Mouse (Mus musculus) kidney, adult 9 months (tissue): ENCODE measurements around the gene Tpx2.

Source experiments
- DNase-seq: peaks from one replicate; pipeline ENCODE4 v3.0.0; 2022

Gene Tpx2

GRCm38 (mm10) chr2:152847815-152848302, at the start of gene Tpx2:
Gene Tpx2, plus strand, starts transcription at chr2:152847964.
- DNase-seq: peak; percentile 99

GRCm38 (mm10) chr2:152799954-152800761, 47.6 kb upstream of the Tpx2 start:
- DNase-seq: no peak

GRCm38 (mm10) chr2:152800762-152801113, 47.0 kb upstream of the Tpx2 start:
- DNase-seq: no peak

GRCm38 (mm10) chr2:152802303-152802702, 45.5 kb upstream of the Tpx2 start:
- DNase-seq: no peak

- no peak for DNase-seq
Measured at GRCm38 (mm10) chr2:152803081-152803480, 44.7 kb upstream of the Tpx2 start.

GRCm38 (mm10) chr2:152804408-152805110, 43.2 kb upstream of the Tpx2 start:
- DNase-seq: peak; percentile 76

GRCm38 (mm10) chr2:152805111-152805490, 42.7 kb upstream of the Tpx2 start:
- DNase-seq: no peak

GRCm38 (mm10) chr2:152806037-152806436, 41.7 kb upstream of the Tpx2 start:
- peak; percentile 91 for DNase-seq

GRCm38 (mm10) chr2:152808178-152808577, 39.6 kb upstream of the Tpx2 start:
- no peak for DNase-seq

GRCm38 (mm10) chr2:152810158-152810941, 37.4 kb upstream of the Tpx2 start:
- DNase-seq: no peak

- DNase-seq: no peak
Measured at GRCm38 (mm10) chr2:152811336-152812165, 36.2 kb upstream of the Tpx2 start.

GRCm38 (mm10) chr2:152813232-152813631, 34.5 kb upstream of the Tpx2 start:
- no peak for DNase-seq

GRCm38 (mm10) chr2:152814213-152814874, 33.4 kb upstream of the Tpx2 start:
- DNase-seq: peak; percentile 89

- peak; percentile 95 for DNase-seq
Measured at GRCm38 (mm10) chr2:152815879-152816656, 31.7 kb upstream of the Tpx2 start.

GRCm38 (mm10) chr2:152816657-152817348, 31.0 kb upstream of the Tpx2 start:
- peak; percentile 61 for DNase-seq

GRCm38 (mm10) chr2:152817596-152818291, 30.0 kb upstream of the Tpx2 start:
- DNase-seq: peak; percentile 63

- peak; percentile 70 for DNase-seq
Measured at GRCm38 (mm10) chr2:152818679-152819078, 29.1 kb upstream of the Tpx2 start.

GRCm38 (mm10) chr2:152819097-152819624, 28.6 kb upstream of the Tpx2 start:
- DNase-seq: peak; percentile 32

GRCm38 (mm10) chr2:152819926-152820325, 27.8 kb upstream of the Tpx2 start:
- DNase-seq: no peak
